Mouse (Mus musculus): Measurements from ENCODE around the gene Prkci. TPM values are rescaled to one million over a fixed set of nuclear protein-coding genes. Genes with fewer than 3 reads are reported as not detected.

Prkci gene
- polyA plus RNA-seq, 1 experiment = 36.5 TPM

GRCm38 (mm10) chr3:31100802-31101201 is 105.3 kb downstream of the Prkci start:
- Histone ChIP-seq H3K27me3 (ENCODE audit: control insufficient read depth, insufficient read depth, low read length) (no peaks in the 10 kb centered on the region), H3K4me1 (ENCODE audit: control insufficient read depth, insufficient read depth, low read length) (0 out of 2 replicates have a peak, but pooled peaks cover 3% of the 10 kb centered on the region), H3K27ac (ENCODE audit: insufficient read depth, low read length) (no peak overlapping the region), H3K4me3 (replicated peaks; ENCODE audit: insufficient read depth, low read depth, low read length) (no peak overlapping the region)
- 96% methylated on average over 3 of the region's 3 CpGs for whole genome bisulfite sequencing
- TF ChIP-seq POLR2A (IDR thresholded peaks at IDR 0.05; ENCODE audit: borderline replicate concordance, insufficient read depth, low read length) (no peak), CTCF (IDR thresholded peaks at IDR 0.05; ENCODE audit: borderline replicate concordance, insufficient read depth, low read depth, low read length) (no peak)
- DNase-seq = no peak

Other genes starting within 250 kb of the Prkci start
- 0.05 and 0.15 TPM in 2 replicates for gene Samd7, start 249.5 kb upstream of the Prkci start, polyA plus RNA-seq (2012; rRNA removed)
- 102 and 111 TPM in 2 replicates for gene Sec62, start 202.9 kb upstream of the Prkci start, polyA plus RNA-seq (2012; rRNA removed)
- gene Gpr160, start 139.8 kb upstream of the Prkci start, polyA plus RNA-seq (2012; rRNA removed) = 0.72 and 1.1 TPM in 2 replicates
- gene Phc3, start 26.3 kb upstream of the Prkci start, polyA plus RNA-seq (2012; rRNA removed) = 25.9 and 30.1 TPM in 2 replicates
- gene Skil, start 99.3 kb downstream of the Prkci start, polyA plus RNA-seq (2012; rRNA removed) = 14.0 and 14.5 TPM in 2 replicates
- 312 and 337 TPM in 2 replicates for gene Cldn11, start 154.2 kb downstream of the Prkci start, polyA plus RNA-seq (2012; rRNA removed)